Mouse (Mus musculus) bone marrow macrophage, adult 2 months (primary cell): ENCODE measurements around the gene Fgfr2.

Experiments
- CTCF ChIP-seq: IDR thresholded peaks from 2 replicates; pipeline ENCODE4 v1.5.1; 2012; ENCODE audit warnings: low read depth, mild to moderate bottlenecking, low read length, moderate library complexity
- POLR2A ChIP-seq: IDR thresholded peaks from 2 replicates; pipeline ENCODE4 v1.6.1; 2012; ENCODE audit warnings: mild to moderate bottlenecking, low read depth, low read length, borderline replicate concordance

DNA sequence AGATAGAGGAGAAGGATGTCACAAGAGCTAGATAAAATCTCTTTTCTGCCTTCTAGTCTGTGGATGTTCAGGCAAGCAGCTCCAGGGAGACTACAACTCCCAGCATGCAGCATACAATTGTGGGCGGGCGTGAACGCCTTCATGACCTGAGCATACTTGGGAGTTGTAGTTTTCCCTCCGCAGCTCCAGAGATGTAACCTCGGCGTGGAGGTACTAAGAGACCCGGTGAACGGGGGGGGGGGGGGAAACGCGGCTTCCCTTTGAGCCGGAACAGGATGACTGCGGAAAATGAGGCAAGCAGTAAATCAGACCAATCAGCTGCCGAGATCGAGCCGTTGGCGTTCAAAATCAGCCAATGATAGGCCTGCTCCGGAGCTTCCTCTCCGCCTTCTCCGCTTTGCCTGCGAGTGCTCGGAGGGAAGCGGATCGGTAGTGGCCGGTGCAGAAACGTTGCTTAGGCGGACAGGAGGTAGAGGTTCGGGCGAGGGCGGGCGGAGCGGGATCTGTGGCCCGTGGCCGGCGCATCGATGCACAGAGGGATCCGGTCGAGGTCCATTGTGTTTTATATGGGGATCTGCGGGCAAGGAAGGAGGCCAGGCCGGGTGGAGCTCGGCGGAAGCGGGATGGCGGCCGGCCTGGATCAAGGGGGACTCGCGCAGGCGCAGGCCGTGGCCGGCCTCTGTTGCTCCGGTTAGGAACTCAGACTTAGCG lies 1563.0 kb downstream of the Fgfr2 start, which contains the start of gene Bub3:
- no peak for TF ChIP-seq CTCF
- TF ChIP-seq POLR2A = no peak
